15 mouse cellular contexts compared by ENCODE assay signal in the genomic region with DNA sequence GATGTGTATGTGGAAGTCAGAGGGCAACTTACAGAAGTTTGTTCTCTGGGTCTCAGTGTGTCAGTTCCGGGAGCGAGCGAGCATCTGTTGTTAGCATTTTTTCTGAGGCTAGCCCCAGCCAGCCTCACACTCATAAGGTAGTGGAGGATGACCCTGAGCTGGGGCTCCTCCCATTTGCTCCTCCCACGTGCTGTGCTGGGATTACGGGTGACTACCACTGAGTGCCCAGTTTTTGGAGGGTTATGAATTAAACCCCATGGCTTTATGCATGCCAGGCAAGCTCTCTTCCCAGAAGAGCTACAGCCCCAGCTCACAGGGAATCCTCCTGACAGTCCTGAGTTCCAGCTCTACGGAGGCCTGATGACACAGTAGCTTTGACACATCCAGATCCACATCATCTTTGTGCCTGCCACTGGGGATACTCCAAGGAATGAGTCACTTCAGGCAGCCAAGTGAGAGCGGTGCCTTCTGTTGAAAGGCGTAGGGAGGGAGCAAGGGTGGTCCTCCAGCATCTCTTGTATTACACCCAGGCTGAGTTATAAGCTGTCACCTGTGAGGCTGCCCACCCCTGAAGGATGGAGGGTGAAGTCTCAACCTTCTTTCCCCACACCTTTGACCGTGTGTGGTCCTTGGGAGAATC.
DNase-seq lines count a peak whose midpoint lies in the region; ATAC-seq and TF ChIP-seq lines count a peak whose summit lies in the region.
"Had no signal": no experiment of that assay in that cellular context is flagged by ENCODE, and none has a peak within 500 bp of the region (broad histone marks: within the 10 kb centered on the region; RNA-seq: fewer than 3 reads in every experiment).

No protein-coding gene starts in this region.

- no peaks in the 10 kb centered on the region for H3K36me3 ChIP-seq in forebrain, postnatal 0 days (ENCODE audit: insufficient read depth)
- no peaks in the 10 kb centered on the region for H3K36me3 ChIP-seq in forebrain, embryonic 14.5 days (ENCODE audit: control insufficient read depth, insufficient read depth, low read length)
- no peaks in the 10 kb centered on the region for H3K36me3 ChIP-seq in kidney, embryonic 16.5 days (ENCODE audit: insufficient read depth, low read length)
- H3K36me3 ChIP-seq in intestine, embryonic 15.5 days, result no peaks in the 10 kb centered on the region
- H3K36me3 ChIP-seq in midbrain, embryonic 15.5 days (replicated peaks), result no peaks in the 10 kb centered on the region
- H3K36me3 ChIP-seq: G1E; limb, embryonic 15.5 days had no signal

- no peaks in the 10 kb centered on the region for H3K9me3 ChIP-seq in forebrain, postnatal 0 days (ENCODE audit: low read length)
- no peaks in the 10 kb centered on the region for H3K9me3 ChIP-seq in forebrain, embryonic 14.5 days (replicated peaks; ENCODE audit: control insufficient read depth, low read length)
- H3K9me3 ChIP-seq in kidney, embryonic 16.5 days (ENCODE audit: low read length), result no peaks in the 10 kb centered on the region
- no peaks in the 10 kb centered on the region for H3K9me3 ChIP-seq in intestine, embryonic 15.5 days
- H3K9me3 ChIP-seq in midbrain, embryonic 15.5 days, result no peaks in the 10 kb centered on the region
- H3K9me3 ChIP-seq: G1E; limb, embryonic 15.5 days had no signal

- H3K4me2 ChIP-seq in forebrain, postnatal 0 days (ENCODE audit: low read depth), result no peak overlapping the region
- H3K4me2 ChIP-seq in forebrain, embryonic 14.5 days (ENCODE audit: low read length), result no peak overlapping the region
- no peak overlapping the region for H3K4me2 ChIP-seq in kidney, embryonic 16.5 days (replicated peaks; ENCODE audit: low read depth, low read length)
- no peak overlapping the region for H3K4me2 ChIP-seq in intestine, embryonic 15.5 days (replicated peaks)
- H3K4me2 ChIP-seq in midbrain, embryonic 15.5 days, result no peak overlapping the region
- H3K4me2 ChIP-seq: limb, embryonic 15.5 days had no signal

- no peak overlapping the region for H3K9ac ChIP-seq in forebrain, postnatal 0 days
- no peak overlapping the region for H3K9ac ChIP-seq in forebrain, embryonic 14.5 days (ENCODE audit: low read length)
- no peak overlapping the region for H3K9ac ChIP-seq in kidney, embryonic 16.5 days (replicated peaks; ENCODE audit: low read length)
- H3K9ac ChIP-seq in intestine, embryonic 15.5 days, result no peak overlapping the region
- H3K9ac ChIP-seq in midbrain, embryonic 15.5 days, result no peak overlapping the region
- H3K9ac ChIP-seq: limb, embryonic 15.5 days had no signal

- H3K27me3 ChIP-seq in forebrain, postnatal 0 days (ENCODE audit: insufficient read depth, low read length), result no peaks in the 10 kb centered on the region
- no peaks in the 10 kb centered on the region for H3K27me3 ChIP-seq in forebrain, embryonic 14.5 days (replicated peaks; ENCODE audit: control insufficient read depth, insufficient read depth, low read length)
- no peaks in the 10 kb centered on the region for H3K27me3 ChIP-seq in kidney, embryonic 16.5 days (ENCODE audit: insufficient read depth, low read length)
- no peaks in the 10 kb centered on the region for H3K27me3 ChIP-seq in intestine, embryonic 15.5 days (replicated peaks)
- no peaks in the 10 kb centered on the region for H3K27me3 ChIP-seq in midbrain, embryonic 15.5 days (replicated peaks)

- H3K4me3 ChIP-seq in forebrain, postnatal 0 days (ENCODE audit: low read depth, low read length), result no peak overlapping the region
- no peak overlapping the region for H3K4me3 ChIP-seq in forebrain, embryonic 14.5 days (ENCODE audit: low read depth, low read length)
- no peak overlapping the region for H3K4me3 ChIP-seq in kidney, embryonic 16.5 days (ENCODE audit: low read length)
- no peak overlapping the region for H3K4me3 ChIP-seq in intestine, embryonic 15.5 days (replicated peaks)
- no peak overlapping the region for H3K4me3 ChIP-seq in midbrain, embryonic 15.5 days
- H3K4me3 ChIP-seq: limb, embryonic 15.5 days had no signal

- no peaks in the 10 kb centered on the region for H3K4me1 ChIP-seq in forebrain, postnatal 0 days (ENCODE audit: insufficient read depth)
- H3K4me1 ChIP-seq in forebrain, embryonic 14.5 days (ENCODE audit: control insufficient read depth, insufficient read depth, low read length), result no peaks in the 10 kb centered on the region
- H3K4me1 ChIP-seq in kidney, embryonic 16.5 days (ENCODE audit: insufficient read depth, low read length), result peaks cover 9% of the 10 kb centered on the region
- H3K4me1 ChIP-seq in intestine, embryonic 15.5 days (replicated peaks), result peaks cover 13% of the 10 kb centered on the region
- H3K4me1 ChIP-seq in midbrain, embryonic 15.5 days, result no peaks in the 10 kb centered on the region

- H3K27ac ChIP-seq in forebrain, postnatal 0 days (ENCODE audit: low read depth, low read length), result no peak overlapping the region
- H3K27ac ChIP-seq in forebrain, embryonic 14.5 days (ENCODE audit: low read depth, low read length), result no peak overlapping the region
- H3K27ac ChIP-seq in kidney, embryonic 16.5 days (ENCODE audit: low read length), result peak overlapping the region; percentile 55
- H3K27ac ChIP-seq in intestine, embryonic 15.5 days, result peak overlapping the region; percentile 2; the same call in 1 of the 2 replicates
- H3K27ac ChIP-seq in midbrain, embryonic 15.5 days, result no peak overlapping the region
- H3K27ac ChIP-seq: limb, embryonic 15.5 days had no signal

- ATAC-seq in forebrain, postnatal 0 days, result peak; percentile 23; the same call in 1 of the 2 replicates
- no peak for ATAC-seq in forebrain, embryonic 14.5 days
- peak; percentile 61; the same call in 1 of the 2 replicates for ATAC-seq in kidney, embryonic 16.5 days (ENCODE audit: low FRiP score, low TSS enrichment)
- peak; percentile 41; the same call in 1 of the 2 replicates for ATAC-seq in intestine, embryonic 15.5 days
- no peak for ATAC-seq in midbrain, embryonic 15.5 days (replicated peaks)
- ATAC-seq: activated CD4-positive, CD25-positive, alpha-beta regulatory T cell, adult 4 months had no signal

- TF ChIP-seq CTCF in forebrain, postnatal 0 days (IDR thresholded peaks at IDR 0.05; ENCODE audit: low read depth), result no peak

- WGBS in forebrain, postnatal 0 days, result 85% methylated on average over 9 of the region's 9 CpGs
- WGBS in forebrain, embryonic 14.5 days, result 87% methylated on average over 9 of the region's 9 CpGs
- 49% methylated on average over 9 of the region's 9 CpGs for WGBS in kidney, embryonic 16.5 days
- WGBS in intestine, embryonic 15.5 days, result 67% methylated on average over 9 of the region's 9 CpGs
- 88% methylated on average over 9 of the region's 9 CpGs for WGBS in midbrain, embryonic 15.5 days

- no peak for DNase-seq in forebrain, postnatal 0 days
- DNase-seq in forebrain, embryonic 14.5 days (ENCODE audit: low spot score), result no peak
- no peak for DNase-seq in kidney, postnatal 36 days
- peak; percentile 60 for DNase-seq in Muller cell, postnatal 12 days (ENCODE audit: inconsistent ontology term)
- DNase-seq in thymus, postnatal 0 days (ENCODE audit: low spot score), result no peak
- DNase-seq: cerebellum, adult 2 months; gastrocnemius, postnatal 36 days; kidney, adult 2 months; thymus, postnatal 25 days had no signal

Comparison
In these comparisons a context has a peak if more than half of its experiments do, and no peak if none do; other contexts are left out.
1. ATAC-seq: peak in forebrain, postnatal 0 days (single experiment), kidney, embryonic 16.5 days (single experiment) and intestine, embryonic 15.5 days (single experiment); none in forebrain, embryonic 14.5 days (single experiment) and midbrain, embryonic 15.5 days (single experiment).
2. H3K27ac ChIP-seq: peak in kidney, embryonic 16.5 days (single experiment) and intestine, embryonic 15.5 days (single experiment); none in forebrain, postnatal 0 days (single experiment), forebrain, embryonic 14.5 days (single experiment) and midbrain, embryonic 15.5 days (single experiment).